Mouse (Mus musculus) C2C12 (cell line): Measurements from ENCODE around the gene Hddc2. TPM values are rescaled to one million over a fixed set of nuclear protein-coding genes. Genes with fewer than 3 reads are reported as not detected.
A peak's percentile ranks its signal among the peaks of the same experiment; 100 is the strongest.

Experiments
- H3K27me3 ChIP-seq: one replicate; pipeline ENCODE4 v1.6.1; 2011; ENCODE audit not compliant: control insufficient read depth, insufficient read depth, insufficient read length
- H3K36me3 ChIP-seq: one replicate; pipeline ENCODE4 v1.6.1; 2011; ENCODE audit not compliant: control insufficient read depth, insufficient read depth
- H3K4me3 ChIP-seq: one replicate; pipeline ENCODE4 v1.5.1; 2011; ENCODE audit warnings: mild to moderate bottlenecking, control low read depth; ENCODE audit not compliant: poor library complexity, insufficient read depth, severe bottlenecking
- H3K79me2 ChIP-seq: one replicate; pipeline ENCODE4 v1.6.1; 2011; ENCODE audit not compliant: control insufficient read depth, insufficient read depth
- H3K79me3 ChIP-seq: one replicate; pipeline ENCODE4 v1.6.1; 2011; ENCODE audit warnings: low read depth, control low read depth
- H3ac ChIP-seq: one replicate; pipeline ENCODE3; 2011; ENCODE audit warnings: low read depth; ENCODE audit not compliant: control insufficient read depth, insufficient read length
- CEBPB ChIP-seq: IDR thresholded peaks from one replicate; pipeline ENCODE4 v1.6.1; 2011; ENCODE audit warnings: low read depth, mild to moderate bottlenecking, control low read depth, moderate library complexity
- CTCF ChIP-seq: IDR thresholded peaks from one replicate; pipeline ENCODE4 v1.5.1; 2011; ENCODE audit not compliant: control insufficient read depth, insufficient read depth, insufficient read length
- FOSL1 ChIP-seq: IDR thresholded peaks from one replicate; pipeline ENCODE4 v1.8.0; 2011; ENCODE audit warnings: mild to moderate bottlenecking, low read length; ENCODE audit not compliant: poor library complexity, insufficient read depth, severe bottlenecking
- MAX ChIP-seq: IDR thresholded peaks from one replicate; pipeline ENCODE4 v1.6.1; 2011; ENCODE audit warnings: mild to moderate bottlenecking, control low read depth
- MYOD1 ChIP-seq: IDR thresholded peaks from one replicate; pipeline ENCODE4 v1.6.1; 2011; ENCODE audit warnings: low read depth; ENCODE audit not compliant: control insufficient read depth, insufficient read length
- MYOG ChIP-seq: IDR thresholded peaks from one replicate; pipeline ENCODE4 v1.6.1; 2011; ENCODE audit not compliant: control insufficient read depth, insufficient read length; ENCODE audit errors: extremely low read depth
- USF1 ChIP-seq: IDR thresholded peaks from one replicate; pipeline ENCODE4 v1.6.1; 2011; ENCODE audit warnings: low read depth, mild to moderate bottlenecking, control low read depth, moderate library complexity
- long read RNA-seq, 2 experiments: library from polyadenylated mRNA; unstranded; transcript quantifications; one replicate each; pipeline ENCODE4 v2.0.0; 2019 to 2020
- polyA plus RNA-seq: library from polyadenylated mRNA; unstranded; fragments of >200 nt; fragmentation: generic; extraction: Trizol; gene quantifications from one replicate; pipeline ENCODE4 v1.2.1, GENCODE M21; 2012; ENCODE audit warnings: missing spikeins

The Hddc2 gene
- 42.8 TPM for polyA plus RNA-seq
- long read RNA-seq, experiment 1, transcript Hddc2-201 (6 exons, 858 nt): major isoform, 26 of 34 reads
- long read RNA-seq, experiment 1, partial matches to known transcripts: 3 of 34 reads
- long read RNA-seq, experiment 1, other reads (novel, unspliced or antisense): 4 of 34 reads
- long read RNA-seq, experiment 2, transcript Hddc2-201 (6 exons, 858 nt): major isoform, 6 of 7 reads
- long read RNA-seq, experiment 2, partial matches to known transcripts: 0 of 7 reads
- long read RNA-seq, experiment 2, other reads (novel, unspliced or antisense): 0 of 7 reads

DNA sequence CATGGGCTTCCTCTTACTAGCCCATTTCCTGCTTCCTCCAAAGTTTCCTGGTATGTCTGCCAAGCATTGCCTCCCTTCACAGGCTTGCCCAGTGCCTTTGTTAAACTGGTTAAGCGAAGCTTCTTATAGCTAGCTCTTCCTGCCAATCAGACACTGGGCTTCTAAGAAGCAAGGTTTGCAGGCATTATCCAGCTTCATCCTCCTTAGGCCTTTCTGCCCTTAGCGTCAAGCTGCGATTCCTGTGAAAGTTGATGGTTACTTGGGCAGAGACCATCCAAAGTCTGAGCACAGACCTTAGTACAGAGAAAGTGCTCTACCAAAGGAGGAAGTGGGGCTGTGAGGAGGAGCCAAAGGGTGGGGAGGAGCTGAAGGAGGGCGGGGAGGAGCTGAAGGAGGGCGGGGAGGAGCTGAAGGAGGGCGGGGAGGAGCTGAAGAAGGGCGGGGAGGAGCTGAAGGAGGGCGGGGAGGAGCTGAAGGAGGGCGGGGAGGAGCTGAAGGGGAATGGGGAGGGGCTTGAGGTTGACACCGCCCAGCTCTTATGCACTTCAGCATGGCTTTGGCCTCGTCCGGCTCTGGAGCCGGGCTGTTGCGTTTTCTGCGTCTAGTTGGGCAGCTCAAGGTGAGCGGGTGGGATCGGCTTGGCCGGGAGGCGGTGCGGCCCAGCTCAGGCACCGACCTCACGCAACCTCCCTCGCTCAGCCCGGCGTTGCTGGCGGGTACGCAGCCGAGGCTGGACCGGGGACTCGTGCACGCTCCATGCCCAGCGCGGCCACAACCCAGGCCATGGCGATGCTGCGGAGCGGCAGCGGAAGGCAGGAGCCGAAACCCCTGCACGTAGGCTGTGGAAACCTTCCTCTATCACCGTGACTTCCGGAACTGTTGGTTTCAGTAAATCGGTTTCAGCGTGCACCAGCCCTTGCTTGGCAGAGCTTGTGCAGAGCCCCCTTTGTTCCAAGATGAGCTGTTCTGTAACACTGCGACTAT, at the start of gene Hddc2:
TSS of gene Hddc2 (plus strand) at position 519 of the 984 bp plus-strand sequence.
- no peaks in the 10 kb centered on the region for H3K79me3 ChIP-seq
- no peaks in the 10 kb centered on the region for H3K27me3 ChIP-seq
- peak within 1 kb of the TSS; percentile 75 for H3ac ChIP-seq
- H3K4me3 ChIP-seq: peak within 1 kb of the TSS; percentile 41
- peaks cover 19% of the 10 kb centered on the region for H3K36me3 ChIP-seq
- no peaks in the 10 kb centered on the region for H3K79me2 ChIP-seq
- TF ChIP-seq USF1: no peak
- TF ChIP-seq FOSL1: no peak
- no peak for TF ChIP-seq CTCF
- no peak for TF ChIP-seq MYOG
- TF ChIP-seq MAX: no peak
- no peak for TF ChIP-seq CEBPB
- TF ChIP-seq MYOD1: no peak

DNA sequence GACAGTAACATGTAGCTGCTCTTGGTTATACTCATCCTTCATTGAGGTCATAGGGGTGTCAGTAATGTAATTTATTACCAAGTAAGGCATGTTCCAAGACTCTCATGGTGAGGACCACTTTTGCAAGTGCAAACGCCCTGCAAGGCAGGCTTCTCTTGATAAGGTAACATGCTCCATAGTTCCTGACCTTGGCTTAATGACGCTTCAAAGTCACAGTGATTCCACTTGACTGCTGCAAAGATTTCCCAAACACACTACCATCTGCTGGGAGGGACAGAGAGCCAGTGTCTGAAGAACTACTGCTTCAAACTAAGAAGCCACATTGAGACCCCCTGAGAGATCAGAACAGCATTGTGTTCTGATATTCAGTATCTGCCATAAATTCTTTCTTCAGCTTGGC, 40.4 kb upstream of the Hddc2 start:
- H3K4me3 ChIP-seq: no peak overlapping the region
- H3K79me2 ChIP-seq: no peaks in the 10 kb centered on the region
- no peaks in the 10 kb centered on the region for H3K36me3 ChIP-seq
- TF ChIP-seq CEBPB: no peak
- no peak for TF ChIP-seq MAX
- no peak for TF ChIP-seq CTCF
- TF ChIP-seq USF1: no peak
- TF ChIP-seq FOSL1: no peak
- H3ac ChIP-seq: no peak overlapping the region
- no peaks in the 10 kb centered on the region for H3K27me3 ChIP-seq
- H3K79me3 ChIP-seq: no peaks in the 10 kb centered on the region

DNA sequence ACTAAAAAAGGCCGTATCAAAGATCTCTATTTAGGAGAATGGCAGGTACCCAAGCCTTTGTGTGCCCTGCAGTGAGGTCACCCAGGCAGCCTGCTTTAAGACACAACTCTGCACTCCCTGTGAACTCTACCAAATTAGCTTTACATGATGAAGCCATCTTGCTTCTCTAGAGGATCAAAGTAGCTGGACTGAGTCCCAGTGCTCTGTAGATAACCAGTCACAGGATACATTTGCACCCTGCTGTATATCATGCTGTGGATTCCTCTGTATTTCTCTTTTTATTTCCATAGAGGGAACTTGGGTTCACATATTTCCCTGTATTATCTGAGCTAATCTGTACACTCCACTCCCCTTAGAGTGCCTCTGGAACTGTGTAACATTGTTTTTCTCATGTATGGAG, 40.0 kb upstream of the Hddc2 start:
- no peaks in the 10 kb centered on the region for H3K27me3 ChIP-seq
- H3K36me3 ChIP-seq: no peaks in the 10 kb centered on the region
- no peaks in the 10 kb centered on the region for H3K79me3 ChIP-seq
- H3ac ChIP-seq: no peak overlapping the region
- no peak overlapping the region for H3K4me3 ChIP-seq
- TF ChIP-seq FOSL1 (no peak), CTCF (no peak), USF1 (no peak), MAX (no peak), CEBPB (no peak), MYOG (no peak), MYOD1 (no peak)
- H3K79me2 ChIP-seq: no peaks in the 10 kb centered on the region

DNA sequence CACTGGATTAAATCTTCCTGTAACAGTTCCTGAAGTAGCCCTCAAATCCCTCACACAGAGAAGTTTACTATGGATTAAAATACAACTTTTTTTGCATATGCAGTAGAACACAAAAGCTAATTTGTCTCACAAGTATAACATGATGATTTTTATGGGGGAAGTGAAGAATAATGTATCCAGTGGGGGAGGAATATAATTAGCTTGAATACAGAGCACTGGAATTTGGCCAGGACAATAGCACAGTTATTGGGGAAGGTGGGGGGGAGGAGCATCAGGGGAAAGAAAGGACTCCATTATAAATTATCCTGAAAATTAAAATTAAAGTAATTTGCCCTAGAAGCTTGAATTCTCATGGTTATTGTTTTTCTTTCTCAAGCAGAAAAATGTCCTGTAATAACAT, 25.4 kb upstream of the Hddc2 start:
- H3K4me3 ChIP-seq: no peak overlapping the region
- H3K79me2 ChIP-seq: no peaks in the 10 kb centered on the region
- no peaks in the 10 kb centered on the region for H3K36me3 ChIP-seq
- H3ac ChIP-seq: no peak overlapping the region
- no peaks in the 10 kb centered on the region for H3K79me3 ChIP-seq
- H3K27me3 ChIP-seq: no peaks in the 10 kb centered on the region
- no peak for TF ChIP-seq MYOG
- TF ChIP-seq CTCF: no peak
- no peak for TF ChIP-seq USF1
- TF ChIP-seq CEBPB: no peak
- no peak for TF ChIP-seq MAX

DNA sequence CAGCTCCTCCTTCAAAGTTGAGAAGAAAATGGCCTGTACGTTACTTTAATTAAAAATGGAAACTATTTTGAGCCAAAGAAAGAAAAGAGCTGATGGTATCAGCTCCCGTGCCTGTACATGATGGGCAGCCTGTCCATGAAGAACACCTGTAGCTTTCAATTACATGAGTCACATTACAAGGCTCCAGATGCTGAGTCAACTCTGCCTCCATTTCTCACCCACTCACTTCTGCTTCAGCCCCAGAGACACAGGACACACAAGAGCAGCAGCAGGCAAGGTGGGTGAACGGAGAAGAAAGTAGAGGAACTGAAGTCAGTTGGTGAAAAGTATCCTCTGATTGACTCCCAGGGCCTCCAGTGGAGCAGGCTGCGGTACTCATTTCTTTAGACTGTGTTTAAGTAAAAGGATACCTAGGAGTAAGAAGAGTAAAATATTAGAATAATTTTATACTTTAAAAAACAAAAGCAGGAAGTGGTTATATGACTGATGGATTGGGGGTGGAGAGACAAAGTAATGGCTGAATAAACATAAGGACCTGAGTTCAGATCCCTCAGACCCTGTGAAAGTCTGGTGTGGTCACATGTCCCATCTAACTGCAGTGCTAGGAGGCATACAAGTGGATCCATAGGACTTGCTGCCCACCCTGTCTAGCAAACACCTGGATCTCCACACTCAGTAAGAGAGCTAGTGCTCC, 24.3 kb upstream of the Hddc2 start:
- no peaks in the 10 kb centered on the region for H3K79me2 ChIP-seq
- no peaks in the 10 kb centered on the region for H3K27me3 ChIP-seq
- H3ac ChIP-seq: no peak overlapping the region
- H3K79me3 ChIP-seq: no peaks in the 10 kb centered on the region
- no peak overlapping the region for H3K4me3 ChIP-seq
- no peaks in the 10 kb centered on the region for H3K36me3 ChIP-seq
- TF ChIP-seq FOSL1 (no peak), MYOD1 (peak; percentile 70)
